Mouse (Mus musculus): ENCODE data around the gene Gnb3.
A peak's percentile ranks its signal among the peaks of the same experiment; 100 is the strongest.
"Not testable (repeated sequence)": the region's sequence is repeated elsewhere in the genome, so short reads cannot be mapped to it uniquely, and the experiment has no call there.

Gnb3 gene

GRCm38 (mm10) chr6:124857840-124858530 is 17.9 kb upstream of the Gnb3 start:
- DNase-seq (ENCODE audit: low spot score in 2 of 2) = no peak

GRCm38 (mm10) chr6:124856916-124857839 is 17.1 kb upstream of the Gnb3 start, which contains the start of gene P3h3:
P3h3 (minus strand) TSS chr6:124857752.
- DNase-seq (ENCODE audit: low spot score in 2 of 2) = peak; percentile 83 to 89

- no peak for DNase-seq (ENCODE audit: low spot score in 2 of 2)
These were observed 16.2 kb upstream of the Gnb3 start for GRCm38 (mm10) chr6:124856321-124856720.

GRCm38 (mm10) chr6:124854647-124855046 is 14.6 kb upstream of the Gnb3 start:
- no peak for DNase-seq (ENCODE audit: low spot score in 2 of 2)

- DNase-seq (ENCODE audit: low spot score in 2 of 2) = no peak
These were observed 10.5 kb upstream of the Gnb3 start for GRCm38 (mm10) chr6:124850535-124850934.

GRCm38 (mm10) chr6:124847305-124847704 is 7.2 kb upstream of the Gnb3 start:
- peak; percentile 83 to 91 for DNase-seq (ENCODE audit: low spot score in 2 of 2)

GRCm38 (mm10) chr6:124839805-124840204 is 270 bp downstream of the Gnb3 start:
- no peak for DNase-seq (ENCODE audit: low spot score in 2 of 2)

DNA sequence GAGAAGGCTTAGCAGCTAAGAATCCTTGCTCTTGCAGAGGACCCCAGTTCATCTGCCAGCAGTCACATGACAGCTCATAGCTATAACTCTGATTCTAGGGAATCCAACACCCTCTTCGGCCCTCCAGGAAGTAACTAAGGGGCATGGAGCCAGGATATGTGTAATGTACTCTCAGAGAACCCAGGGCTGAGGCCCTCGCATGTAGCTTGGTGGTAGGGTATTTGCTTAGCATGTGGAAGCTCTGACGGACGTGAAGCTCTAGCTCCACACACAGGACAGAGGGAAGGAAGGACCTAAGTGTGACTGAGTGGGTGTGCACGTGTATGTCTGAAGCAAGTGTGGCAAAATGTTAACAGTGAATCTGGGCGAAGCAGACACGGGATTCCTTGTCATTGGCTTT is 3.7 kb downstream of the Gnb3 start:
- no peak for DNase-seq (ENCODE audit: low spot score in 2 of 2)

DNA sequence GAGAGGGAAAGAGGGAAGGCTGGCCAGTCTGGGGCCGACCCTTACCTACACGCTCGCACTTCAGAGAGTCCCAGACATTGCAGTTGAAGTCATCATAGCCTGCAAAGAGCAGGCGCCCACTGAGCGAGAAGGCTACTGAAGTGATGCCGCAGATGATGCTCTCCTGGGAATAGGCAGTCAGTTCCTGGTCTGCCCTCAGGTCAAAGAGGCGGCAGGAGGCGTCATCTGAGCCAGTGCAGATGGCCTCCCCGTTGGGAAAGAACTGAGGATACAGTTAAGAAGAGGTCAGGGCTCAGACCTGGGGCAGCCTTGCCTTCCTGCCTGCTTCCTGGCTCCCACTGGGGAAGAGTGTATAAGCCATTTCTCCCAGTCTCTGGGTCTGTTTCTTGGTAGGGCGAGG is 4.5 kb downstream of the Gnb3 start:
- no peak for DNase-seq (ENCODE audit: low spot score in 2 of 2)

GRCm38 (mm10) chr6:124834512-124835081 is 5.5 kb downstream of the Gnb3 start:
- no peak for DNase-seq (ENCODE audit: low spot score in 2 of 2)

DNA sequence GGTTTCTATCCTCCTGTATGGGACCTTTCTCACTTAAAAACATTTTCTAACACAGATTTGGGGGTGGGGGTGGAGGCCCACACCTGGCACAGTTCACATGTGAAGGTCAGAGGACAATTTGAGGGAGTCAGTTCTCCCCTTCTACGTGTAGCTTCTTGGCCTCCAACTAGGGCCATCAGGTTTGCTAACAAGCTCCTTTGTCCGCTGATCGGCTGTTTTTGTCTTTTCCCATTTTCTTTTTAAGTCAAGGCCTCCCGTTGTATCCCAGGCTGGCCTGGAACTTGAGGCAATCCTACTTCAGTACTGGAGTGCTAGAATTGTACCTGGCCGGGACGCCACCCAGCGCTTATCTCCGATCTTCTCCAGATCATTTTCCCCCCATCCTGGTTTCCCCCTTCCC is 8.4 kb downstream of the Gnb3 start:
- DNase-seq (ENCODE audit: low spot score in 2 of 2) = no peak

- not testable (repeated sequence) for DNase-seq (ENCODE audit: low spot score in 2 of 2)
These were observed 8.9 kb downstream of the Gnb3 start for GRCm38 (mm10) chr6:124831199-124831598.

GRCm38 (mm10) chr6:124829799-124830700 is 10.0 kb downstream of the Gnb3 start:
- DNase-seq (ENCODE audit: low spot score in 2 of 2) = peak; percentile 88 to 91

GRCm38 (mm10) chr6:124828868-124829798 is 10.9 kb downstream of the Gnb3 start, which contains the start of the genes Usp5 and Cdca3:
Usp5 (minus strand) TSS chr6:124829484.
Cdca3 (plus strand) TSS chr6:124829547.
- DNase-seq (ENCODE audit: low spot score in 2 of 2) = peak; percentile 98 to 99

GRCm38 (mm10) chr6:124828101-124828592 is 11.9 kb downstream of the Gnb3 start:
- peak in 1 of 2 experiments; percentile 60 for DNase-seq (ENCODE audit: low spot score in 2 of 2)

- no peak for DNase-seq (ENCODE audit: low spot score in 2 of 2)
These were observed 18.0 kb downstream of the Gnb3 start for GRCm38 (mm10) chr6:124822049-124822448.

GRCm38 (mm10) chr6:124820891-124821290 is 19.2 kb downstream of the Gnb3 start:
- no peak for DNase-seq (ENCODE audit: low spot score in 2 of 2)

- DNase-seq (ENCODE audit: low spot score in 2 of 2) = no peak
These were observed 22.1 kb downstream of the Gnb3 start for GRCm38 (mm10) chr6:124817971-124818370.

- DNase-seq (ENCODE audit: low spot score in 2 of 2) = no peak
These were observed 22.5 kb downstream of the Gnb3 start for GRCm38 (mm10) chr6:124817563-124817962.

DNA sequence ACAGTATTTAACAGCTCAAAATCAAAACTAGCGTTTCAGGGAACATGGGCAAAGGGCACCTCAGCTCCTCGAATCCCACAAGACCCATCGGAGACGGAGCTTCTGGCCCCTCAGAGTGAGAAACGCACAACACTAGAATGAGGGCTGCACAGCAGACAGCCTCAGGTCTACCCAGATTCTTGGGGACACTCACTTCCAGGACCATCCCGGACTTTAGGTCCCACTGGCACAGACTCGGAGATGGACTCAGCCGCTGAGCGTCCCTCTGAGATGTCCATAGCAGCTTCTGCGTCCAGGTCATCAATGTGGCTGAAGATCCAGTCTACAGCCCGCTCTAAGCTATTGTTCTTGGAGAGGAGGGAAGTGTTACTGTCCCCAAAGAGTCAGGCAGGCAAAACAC is 22.9 kb downstream of the Gnb3 start:
- no peak for DNase-seq (ENCODE audit: low spot score in 2 of 2)

Measured in urinary bladder, postnatal 4 days (tissue).